18 mouse cellular contexts compared by ENCODE assay signal in genomic region chr7:83312172-83312571, GRCm38 (mm10).
A peak's percentile ranks its signal among the peaks of the same experiment; 100 is the strongest.
DNase-seq lines count a peak whose midpoint lies in the region; ATAC-seq lines count a peak whose summit lies in the region.
"Had no signal": no experiment of that assay in that cellular context is flagged by ENCODE, and none has a peak within 500 bp of the region (broad histone marks: within the 10 kb centered on the region; RNA-seq: fewer than 3 reads in every experiment).

No protein-coding gene starts in this region.

- H3K4me1 ChIP-seq in embryonic facial prominence, embryonic 15.5 days: no peaks in the 10 kb centered on the region
- peaks cover 2% of the 10 kb centered on the region; the same call in 1 of the 2 replicates for H3K4me1 ChIP-seq in lung, embryonic 15.5 days
- H3K4me1 ChIP-seq: forebrain, embryonic 10.5 days; heart, embryonic 12.5 days; liver, embryonic 13.5 days; megakaryocyte, embryonic 14.5 days; neural tube, embryonic 12.5 days had no signal

- no peak overlapping the region for H3K9ac ChIP-seq in embryonic facial prominence, embryonic 15.5 days
- H3K9ac ChIP-seq in lung, embryonic 15.5 days: no peak overlapping the region
- H3K9ac ChIP-seq: heart, embryonic 12.5 days; liver, embryonic 13.5 days; neural tube, embryonic 12.5 days had no signal

- H3K4me3 ChIP-seq in embryonic facial prominence, embryonic 15.5 days (replicated peaks): no peak overlapping the region
- no peak overlapping the region for H3K4me3 ChIP-seq in lung, embryonic 15.5 days
- H3K4me3 ChIP-seq: forebrain, embryonic 10.5 days; heart, embryonic 12.5 days; liver, embryonic 13.5 days; megakaryocyte, embryonic 14.5 days; neural tube, embryonic 12.5 days had no signal

- ATAC-seq in embryonic facial prominence, embryonic 15.5 days (ENCODE audit: insufficient number of reproducible peaks, low FRiP score, low TSS enrichment, low read depth): peak; percentile 65; the same call in 1 of the 2 replicates
- peak; percentile 75; the same call in 1 of the 2 replicates for ATAC-seq in lung, embryonic 15.5 days (ENCODE audit: borderline replicate concordance, extremely low read depth, low FRiP score, low TSS enrichment)
- ATAC-seq: midbrain, embryonic 16.5 days had no signal

- WGBS in embryonic facial prominence, embryonic 15.5 days: 48% methylated on average over 4 of the region's 4 CpGs
- WGBS in lung, embryonic 15.5 days: 29% methylated on average over 4 of the region's 4 CpGs

- H3K36me3 ChIP-seq in embryonic facial prominence, embryonic 15.5 days: no peaks in the 10 kb centered on the region
- H3K36me3 ChIP-seq in lung, embryonic 15.5 days: no peaks in the 10 kb centered on the region
- H3K36me3 ChIP-seq: forebrain, embryonic 10.5 days; heart, embryonic 12.5 days; liver, embryonic 13.5 days; neural tube, embryonic 12.5 days had no signal

- H3K27me3 ChIP-seq in embryonic facial prominence, embryonic 15.5 days: no peaks in the 10 kb centered on the region
- H3K27me3 ChIP-seq in lung, embryonic 15.5 days: no peaks in the 10 kb centered on the region
- H3K27me3 ChIP-seq: heart, embryonic 12.5 days; liver, embryonic 13.5 days; megakaryocyte, embryonic 14.5 days; neural tube, embryonic 12.5 days had no signal

- no peak overlapping the region for H3K4me2 ChIP-seq in embryonic facial prominence, embryonic 15.5 days (replicated peaks)
- no peak overlapping the region for H3K4me2 ChIP-seq in lung, embryonic 15.5 days
- H3K4me2 ChIP-seq: heart, embryonic 12.5 days; liver, embryonic 13.5 days; neural tube, embryonic 12.5 days had no signal

- peak overlapping the region; percentile 44; the same call in 1 of the 2 replicates for H3K27ac ChIP-seq in embryonic facial prominence, embryonic 15.5 days (replicated peaks)
- no peak overlapping the region for H3K27ac ChIP-seq in lung, embryonic 15.5 days
- H3K27ac ChIP-seq: forebrain, embryonic 10.5 days; kidney, postnatal 0 days; liver, embryonic 13.5 days; neural tube, embryonic 12.5 days had no signal

- no peaks in the 10 kb centered on the region for H3K9me3 ChIP-seq in embryonic facial prominence, embryonic 15.5 days (replicated peaks)
- no peaks in the 10 kb centered on the region for H3K9me3 ChIP-seq in lung, embryonic 15.5 days
- H3K9me3 ChIP-seq: forebrain, embryonic 10.5 days; liver, embryonic 13.5 days; neural tube, embryonic 12.5 days had no signal

- peak; percentile 9 for DNase-seq in gastrocnemius, adult 18-20 months (ENCODE audit: low spot score)
- no peak for DNase-seq in gastrocnemius, postnatal 10 days
- peak; percentile 24 for DNase-seq in 3T3-L1 (ENCODE audit: low read depth, low spot score)
- DNase-seq in liver: no peak
- no peak for DNase-seq in kidney, postnatal 14 days
- no peak for DNase-seq in ovary, postnatal 36 days (ENCODE audit: low spot score)
- DNase-seq: adrenal gland, adult 2 months; B cell, adult 2 months; cerebellum, adult 2 months; liver, embryonic 13.5 days had no signal

Comparison
In these comparisons a context has a peak if more than half of its experiments do, and no peak if none do; other contexts are left out.
1. DNase-seq: peak in gastrocnemius, adult 18-20 months (single experiment) and 3T3-L1 (single experiment); none in gastrocnemius, postnatal 10 days (single experiment), liver (single experiment), kidney, postnatal 14 days (single experiment) and ovary, postnatal 36 days (single experiment).